In genomic region chr11:115823774-115824740, GRCm38 (mm10) we compare ENCODE assay signal across 8 mouse cellular contexts. TPM values are rescaled to one million over a fixed set of nuclear protein-coding genes. Genes with fewer than 3 reads are reported as not detected.
DNase-seq lines count a peak whose midpoint lies in the region; ATAC-seq and TF ChIP-seq lines count a peak whose summit lies in the region.

Gene Llgl2, plus strand, starts transcription at chr11:115824049.

- H3K36me3 ChIP-seq in embryonic facial prominence, embryonic 13.5 days = peaks cover 35% of the 10 kb centered on the region
- peaks cover 13% of the 10 kb centered on the region; the same call in 1 of the 2 replicates for H3K36me3 ChIP-seq in heart, embryonic 11.5 days (ENCODE audit: control insufficient read depth, insufficient read depth, low read length)
- H3K36me3 ChIP-seq in kidney, embryonic 15.5 days = peaks cover 37% of the 10 kb centered on the region
- H3K36me3 ChIP-seq in lung, embryonic 14.5 days (ENCODE audit: insufficient read depth) = peaks cover 32% of the 10 kb centered on the region

- peak within 1 kb of the TSS; percentile 94 for H3K4me2 ChIP-seq in embryonic facial prominence, embryonic 13.5 days
- peak within 1 kb of the TSS; percentile 86 for H3K4me2 ChIP-seq in heart, embryonic 11.5 days
- peak within 1 kb of the TSS; percentile 96 for H3K4me2 ChIP-seq in kidney, embryonic 15.5 days
- H3K4me2 ChIP-seq in lung, embryonic 14.5 days = peak within 1 kb of the TSS; percentile 95

- peak; percentile 93 for ATAC-seq in embryonic facial prominence, embryonic 13.5 days (ENCODE audit: insufficient number of reproducible peaks, insufficient read depth, low FRiP score, low TSS enrichment, low read depth)
- ATAC-seq in heart, embryonic 11.5 days (replicated peaks; ENCODE audit: insufficient number of reproducible peaks, low FRiP score, low TSS enrichment) = peak; percentile 91
- peak; percentile 98 for ATAC-seq in kidney, embryonic 15.5 days (replicated peaks; ENCODE audit: low FRiP score)
- ATAC-seq in lung, embryonic 14.5 days (ENCODE audit: insufficient read depth) = peak; percentile 98
- peak; percentile 77 for ATAC-seq in neutrophil, adult 5-6 weeks (ENCODE audit: extremely low read depth, insufficient number of reproducible peaks, low FRiP score, poor library complexity, severe bottlenecking)

- H3K27ac ChIP-seq in embryonic facial prominence, embryonic 13.5 days = no peak within 1 kb of the TSS
- peak within 1 kb of the TSS; percentile 54; the same call in 1 of the 2 replicates for H3K27ac ChIP-seq in heart, embryonic 11.5 days (ENCODE audit: low read depth, low read length)
- H3K27ac ChIP-seq in kidney, embryonic 15.5 days = peak within 1 kb of the TSS; percentile 85
- H3K27ac ChIP-seq in lung, embryonic 14.5 days (ENCODE audit: low read depth) = peak within 1 kb of the TSS; percentile 65

- H3K9ac ChIP-seq in embryonic facial prominence, embryonic 13.5 days = peak within 1 kb of the TSS; percentile 75
- H3K9ac ChIP-seq in heart, embryonic 11.5 days (ENCODE audit: low read depth, low read length) = peak within 1 kb of the TSS; percentile 79
- H3K9ac ChIP-seq in kidney, embryonic 15.5 days = peak within 1 kb of the TSS; percentile 73
- peak within 1 kb of the TSS; percentile 62 for H3K9ac ChIP-seq in lung, embryonic 14.5 days

- whole genome bisulfite sequencing in embryonic facial prominence, embryonic 13.5 days = under 1% methylated on average over 84 of the region's 87 CpGs
- WGBS in heart, embryonic 11.5 days (ENCODE audit: insufficient replicate concordance) = under 1% methylated on average over 87 of the region's 87 CpGs
- WGBS in kidney, embryonic 15.5 days = under 1% methylated on average over 87 of the region's 87 CpGs
- WGBS in lung, embryonic 14.5 days = under 1% methylated on average over 86 of the region's 87 CpGs

- TF ChIP-seq CTCF in lung, embryonic 14.5 days (IDR thresholded peaks at IDR 0.05; ENCODE audit: low read depth) = peak; percentile 22; the same call in 1 of the 2 replicates

- H3K4me3 ChIP-seq in embryonic facial prominence, embryonic 13.5 days = peak within 1 kb of the TSS; percentile 61
- H3K4me3 ChIP-seq in heart, embryonic 11.5 days (ENCODE audit: low read depth, low read length) = peak within 1 kb of the TSS; percentile 84
- peak within 1 kb of the TSS; percentile 88 for H3K4me3 ChIP-seq in kidney, embryonic 15.5 days (replicated peaks)
- H3K4me3 ChIP-seq in lung, embryonic 14.5 days (ENCODE audit: low read depth, low read length) = peak within 1 kb of the TSS; percentile 74

- no peaks in the 10 kb centered on the region for H3K9me3 ChIP-seq in embryonic facial prominence, embryonic 13.5 days
- no peaks in the 10 kb centered on the region for H3K9me3 ChIP-seq in heart, embryonic 11.5 days (replicated peaks; ENCODE audit: control insufficient read depth, low read length)
- H3K9me3 ChIP-seq in kidney, embryonic 15.5 days (replicated peaks) = no peaks in the 10 kb centered on the region
- H3K9me3 ChIP-seq in lung, embryonic 14.5 days (ENCODE audit: low read depth, low read length) = no peaks in the 10 kb centered on the region

- peaks cover 18% of the 10 kb centered on the region for H3K4me1 ChIP-seq in embryonic facial prominence, embryonic 13.5 days
- peaks cover 29% of the 10 kb centered on the region for H3K4me1 ChIP-seq in heart, embryonic 11.5 days (ENCODE audit: control insufficient read depth, insufficient read depth, low read length)
- H3K4me1 ChIP-seq in kidney, embryonic 15.5 days = peaks cover 36% of the 10 kb centered on the region
- H3K4me1 ChIP-seq in lung, embryonic 14.5 days (ENCODE audit: insufficient read depth) = peaks cover 2% of the 10 kb centered on the region; the same call in 1 of the 2 replicates

- peak; percentile 91 for DNase-seq in CD4-positive helper T cell, adult 2 months (ENCODE audit: low read depth, low spot score)
- peak; percentile 94 to 98 for DNase-seq in adrenal gland, postnatal 36 days
- peak; percentile 95 for DNase-seq in lung, embryonic 14.5 days
- peak; percentile 88 for DNase-seq in testis, postnatal 14 days (ENCODE audit: low spot score)

- H3K27me3 ChIP-seq in embryonic facial prominence, embryonic 13.5 days = peaks cover 44% of the 10 kb centered on the region
- H3K27me3 ChIP-seq in heart, embryonic 11.5 days (ENCODE audit: control insufficient read depth, insufficient read depth, low read length) = no peaks in the 10 kb centered on the region
- 0 out of 2 replicates have a peak, but pooled peaks cover 5% of the 10 kb centered on the region for H3K27me3 ChIP-seq in kidney, embryonic 15.5 days
- peaks cover 7% of the 10 kb centered on the region; the same call in 1 of the 2 replicates for H3K27me3 ChIP-seq in lung, embryonic 14.5 days (ENCODE audit: insufficient read depth, low read length)

RNA-seq across cellular contexts. Expression of gene Llgl2, which starts in this region (rescaled TPM):
- 10 to 100 TPM in 1 of 2 experiments, 1 to 10 TPM in 1; 4.9 to 10.9 TPM for total RNA-seq in adrenal gland, postnatal 36 days (2021)
- polyA plus RNA-seq in embryonic facial prominence, embryonic 13.5 days (2015; fragmentation: Nextera tagmentation; extraction: Ambion mirVana) = 8.1 and 9.5 TPM in 2 replicates
- polyA plus RNA-seq in heart, embryonic 11.5 days (2014; fragmentation: Nextera tagmentation; extraction: Ambion mirVana) = 21.5 and 22.4 TPM in 2 replicates
- polyA plus RNA-seq in kidney, embryonic 15.5 days (2015; fragmentation: Nextera tagmentation; extraction: Ambion mirVana) = 39.1 and 41.0 TPM in 2 replicates
- polyA plus RNA-seq in lung, embryonic 14.5 days (2014; fragmentation: Nextera tagmentation; extraction: Ambion mirVana) = 28.8 and 31.9 TPM in 2 replicates
- total RNA-seq in neutrophil, adult 5-6 weeks (2017) = 12.8 and 14.1 TPM in 2 replicates
